ENCODE assay signal across 36 mouse cellular contexts in the genomic region with DNA sequence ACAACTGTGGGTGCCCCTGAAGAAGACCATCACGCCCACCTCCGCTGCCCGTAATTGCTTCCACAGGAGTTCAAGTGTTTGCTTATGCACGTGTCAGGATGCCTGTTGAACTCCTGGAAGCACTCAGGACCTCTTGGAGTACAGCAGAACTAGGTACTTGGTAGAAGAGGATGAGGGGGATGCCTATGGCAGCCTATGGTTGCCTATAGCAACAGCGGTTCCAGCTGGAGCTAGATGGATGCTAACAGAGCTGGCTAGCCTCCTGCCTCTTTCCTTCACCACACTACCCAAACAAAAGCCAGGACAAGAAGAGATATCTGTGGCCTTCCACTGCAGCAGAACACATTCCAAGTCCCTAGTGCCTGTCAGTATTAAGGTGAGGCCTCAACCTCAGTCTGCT. TPM values are rescaled to one million over a fixed set of nuclear protein-coding genes. Genes with fewer than 3 reads are reported as not detected.
DNase-seq lines count a peak whose midpoint lies in the region; ATAC-seq and TF ChIP-seq lines count a peak whose summit lies in the region.
"Had no signal": no experiment of that assay in that cellular context is flagged by ENCODE, and none has a peak within 500 bp of the region (broad histone marks: within the 10 kb centered on the region; RNA-seq: fewer than 3 reads in every experiment).

No protein-coding gene starts in this region.

- DNase-seq in heart, adult 11 months, result peak; percentile 71
- no peak for DNase-seq in heart, adult 2 months
- no peak for DNase-seq in neural tube, embryonic 10.5 days (ENCODE audit: extremely low spot score, low spot score)
- DNase-seq in ES-CJ7 (ENCODE audit: low read depth, low spot score), result peak; percentile 64
- peak; percentile 45 for DNase-seq in ZHBTc4 (ENCODE audit: low read depth, low spot score)
- no peak for DNase-seq in yolk sac, embryonic 10.5 days (ENCODE audit: low spot score)
- DNase-seq in embryo, embryonic 10 days (ENCODE audit: low spot score), result no peak
- DNase-seq: adrenal gland, postnatal 10 days; adrenal gland, postnatal 36 days; cerebellum, adult 11 months; cerebellum, adult 2 months; cerebellum, adult 9-11 months; cerebellum, postnatal 25 days; embryo, embryonic 11 days; gastrocnemius, postnatal 10 days; gastrocnemius, postnatal 36 days; heart, postnatal 10 days; heart, postnatal 36 days had no signal

- intact Hi-C loops in heart, adult 2 months (cut with DNase I), result no loop called here

- no peaks in the 10 kb centered on the region for H3K27me3 ChIP-seq in heart, adult 2 months (ENCODE audit: control insufficient read depth, insufficient read depth, low read length)
- peaks cover 8% of the 10 kb centered on the region for H3K27me3 ChIP-seq in neural tube, embryonic 15.5 days (replicated peaks)

- no peaks in the 10 kb centered on the region for H3K9me3 ChIP-seq in neural tube, embryonic 15.5 days (replicated peaks)
- H3K9me3 ChIP-seq: embryonic facial prominence, embryonic 10.5 days; embryonic facial prominence, embryonic 13.5 days; forebrain, embryonic 13.5 days; G1E; heart, embryonic 12.5 days; heart, embryonic 15.5 days; hindbrain, embryonic 10.5 days; hindbrain, embryonic 13.5 days had no signal

- H3K27ac ChIP-seq in heart, adult 2 months, result no peak overlapping the region
- H3K27ac ChIP-seq in neural tube, embryonic 15.5 days (replicated peaks), result no peak overlapping the region
- H3K27ac ChIP-seq: embryonic facial prominence, embryonic 10.5 days; embryonic facial prominence, embryonic 13.5 days; forebrain, embryonic 13.5 days; heart, embryonic 15.5 days; hindbrain, embryonic 10.5 days; hindbrain, embryonic 13.5 days; hindbrain, postnatal 0 days had no signal

- no peak for TF ChIP-seq POLR2A in heart, adult 2 months (IDR thresholded peaks at IDR 0.05; ENCODE audit: insufficient read depth, low read depth, low read length)

- no peak overlapping the region for H3K4me2 ChIP-seq in neural tube, embryonic 15.5 days
- H3K4me2 ChIP-seq: embryonic facial prominence, embryonic 13.5 days; forebrain, embryonic 13.5 days; heart, embryonic 12.5 days; heart, embryonic 15.5 days; hindbrain, embryonic 13.5 days had no signal

- no peak overlapping the region for H3K9ac ChIP-seq in heart, adult 2 months (ENCODE audit: low read depth, low read length)
- 0 out of 2 replicates have a peak overlapping the region, but pooled peaks have one; percentile 5 for H3K9ac ChIP-seq in neural tube, embryonic 15.5 days (replicated peaks)
- H3K9ac ChIP-seq: embryonic facial prominence, embryonic 13.5 days; forebrain, embryonic 13.5 days; heart, embryonic 12.5 days; heart, embryonic 15.5 days; hindbrain, embryonic 13.5 days had no signal

- TF ChIP-seq CTCF in heart, adult 2 months (IDR thresholded peaks at IDR 0.05), result no peak

- H3K4me1 ChIP-seq in heart, adult 2 months (ENCODE audit: control insufficient read depth, insufficient read depth, low read length), result no peaks in the 10 kb centered on the region
- peaks cover 9% of the 10 kb centered on the region for H3K4me1 ChIP-seq in neural tube, embryonic 15.5 days
- H3K4me1 ChIP-seq: embryonic facial prominence, embryonic 13.5 days had no signal

- H3K4me3 ChIP-seq in heart, adult 2 months, result no peak overlapping the region
- no peak overlapping the region for H3K4me3 ChIP-seq in neural tube, embryonic 15.5 days (replicated peaks)
- H3K4me3 ChIP-seq: embryonic facial prominence, embryonic 10.5 days; embryonic facial prominence, embryonic 13.5 days; erythroblast, embryonic 14.5 days; forebrain, embryonic 13.5 days; heart, embryonic 12.5 days; heart, embryonic 15.5 days; hindbrain, embryonic 10.5 days; hindbrain, embryonic 13.5 days had no signal

- no peak for TF ChIP-seq EP300 in heart, adult 2 months (IDR thresholded peaks at IDR 0.05; ENCODE audit: insufficient read depth, low read depth, low read length)

- WGBS in heart, adult 2 months, result 81% methylated on average over 5 of the region's 5 CpGs
- WGBS in neural tube, embryonic 15.5 days, result 79% methylated on average over 5 of the region's 5 CpGs

- no peaks in the 10 kb centered on the region for H3K79me2 ChIP-seq in heart, adult 2 months (replicated peaks; ENCODE audit: control insufficient read depth, insufficient read depth, low read length)

- ATAC-seq in neural tube, embryonic 15.5 days (ENCODE audit: low FRiP score), result no peak
- ATAC-seq: forebrain, embryonic 13.5 days; forebrain, embryonic 16.5 days; hindbrain, postnatal 0 days; inflammation-experienced regulatory T-cells, adult 6 months; intestine, embryonic 16.5 days had no signal

- H3K36me3 ChIP-seq in heart, adult 2 months (ENCODE audit: control insufficient read depth, insufficient read depth, low read length), result no peaks in the 10 kb centered on the region
- H3K36me3 ChIP-seq in neural tube, embryonic 15.5 days, result no peaks in the 10 kb centered on the region
- H3K36me3 ChIP-seq: embryonic facial prominence, embryonic 10.5 days; embryonic facial prominence, embryonic 13.5 days; G1E; heart, embryonic 12.5 days; heart, embryonic 15.5 days; hindbrain, embryonic 10.5 days; hindbrain, embryonic 13.5 days had no signal

RNA-seq across cellular contexts. Expression of gene Nanog, which starts 39.6 kb away (rescaled TPM):
- not detected for total RNA-seq in heart, adult 2 months (2021)
- polyA plus RNA-seq in heart, adult 2 months (2012; rRNA removed), result not detected in 2 replicates
- polyA plus RNA-seq in neural tube, embryonic 15.5 days (2015; fragmentation: Nextera tagmentation; extraction: Ambion mirVana), result 0.11 TPM in 1 of 2 replicates, not detected in the other
- total RNA-seq: adrenal gland, adult 18-20 months; adrenal gland, postnatal 10 days; adrenal gland, postnatal 36 days; common myeloid progenitor, adult 5-6 weeks; gastrocnemius, adult 18-20 months; gastrocnemius, postnatal 10 days; gastrocnemius, postnatal 36 days; granulocyte monocyte progenitor cell, adult 5-6 weeks; heart, postnatal 10 days; heart, postnatal 36 days; hindbrain, postnatal 0 days had no signal
- polyA plus RNA-seq: embryonic facial prominence, embryonic 10.5 days; erythroblast, embryonic 14.5 days; G1E had no signal

RNA-seq across cellular contexts. Expression of gene Dppa3, which starts 41.5 kb away (rescaled TPM):
- total RNA-seq in heart, adult 2 months (2021), result not detected
- polyA plus RNA-seq in heart, adult 2 months (2012; rRNA removed), result not detected in 2 replicates
- not detected in 2 replicates for polyA plus RNA-seq in neural tube, embryonic 15.5 days (2015; fragmentation: Nextera tagmentation; extraction: Ambion mirVana)
- total RNA-seq: adrenal gland, adult 18-20 months; adrenal gland, postnatal 10 days; adrenal gland, postnatal 36 days; common myeloid progenitor, adult 5-6 weeks; G1E; gastrocnemius, adult 18-20 months; gastrocnemius, postnatal 10 days; gastrocnemius, postnatal 36 days; granulocyte monocyte progenitor cell, adult 5-6 weeks; heart, postnatal 10 days; heart, postnatal 36 days; hindbrain, postnatal 0 days had no signal
- polyA plus RNA-seq: cerebellum, adult 2 months; embryonic facial prominence, embryonic 10.5 days; embryonic facial prominence, embryonic 13.5 days; erythroblast, embryonic 14.5 days; forebrain, embryonic 13.5 days; forebrain, embryonic 16.5 days; G1E; heart, embryonic 12.5 days; heart, embryonic 15.5 days; hindbrain, embryonic 10.5 days; hindbrain, embryonic 13.5 days; hindbrain, postnatal 0 days; inflammation-experienced regulatory T-cells, adult 6 months; intestine, embryonic 16.5 days had no signal

RNA-seq across cellular contexts. Expression of gene Gdf3, which starts 57.8 kb away (rescaled TPM):
- total RNA-seq in heart, adult 2 months (2021), result not detected
- polyA plus RNA-seq in heart, adult 2 months (2012; rRNA removed), result not detected in 2 replicates
- polyA plus RNA-seq in neural tube, embryonic 15.5 days (2015; fragmentation: Nextera tagmentation; extraction: Ambion mirVana), result 0.09 TPM in 1 of 2 replicates, not detected in the other
- total RNA-seq: adrenal gland, adult 18-20 months; adrenal gland, postnatal 10 days; adrenal gland, postnatal 36 days; gastrocnemius, adult 18-20 months; gastrocnemius, postnatal 10 days; gastrocnemius, postnatal 36 days; heart, postnatal 10 days; heart, postnatal 36 days had no signal
- polyA plus RNA-seq: embryonic facial prominence, embryonic 13.5 days; erythroblast, embryonic 14.5 days; forebrain, embryonic 13.5 days; forebrain, embryonic 16.5 days; hindbrain, embryonic 10.5 days; inflammation-experienced regulatory T-cells, adult 6 months had no signal

Comparison
In these comparisons a context has a peak if more than half of its experiments do, and no peak if none do; other contexts are left out.
1. DNase-seq: peak in heart, adult 11 months (single experiment), ES-CJ7 (single experiment) and ZHBTc4 (single experiment); none in heart, adult 2 months (0 of 2), neural tube, embryonic 10.5 days (single experiment), yolk sac, embryonic 10.5 days (single experiment) and embryo, embryonic 10 days (single experiment).